Mouse (Mus musculus): ENCODE results near the gene Xab2.
A peak's percentile ranks its signal among the peaks of the same experiment; 100 is the strongest.

Gene Xab2

DNA sequence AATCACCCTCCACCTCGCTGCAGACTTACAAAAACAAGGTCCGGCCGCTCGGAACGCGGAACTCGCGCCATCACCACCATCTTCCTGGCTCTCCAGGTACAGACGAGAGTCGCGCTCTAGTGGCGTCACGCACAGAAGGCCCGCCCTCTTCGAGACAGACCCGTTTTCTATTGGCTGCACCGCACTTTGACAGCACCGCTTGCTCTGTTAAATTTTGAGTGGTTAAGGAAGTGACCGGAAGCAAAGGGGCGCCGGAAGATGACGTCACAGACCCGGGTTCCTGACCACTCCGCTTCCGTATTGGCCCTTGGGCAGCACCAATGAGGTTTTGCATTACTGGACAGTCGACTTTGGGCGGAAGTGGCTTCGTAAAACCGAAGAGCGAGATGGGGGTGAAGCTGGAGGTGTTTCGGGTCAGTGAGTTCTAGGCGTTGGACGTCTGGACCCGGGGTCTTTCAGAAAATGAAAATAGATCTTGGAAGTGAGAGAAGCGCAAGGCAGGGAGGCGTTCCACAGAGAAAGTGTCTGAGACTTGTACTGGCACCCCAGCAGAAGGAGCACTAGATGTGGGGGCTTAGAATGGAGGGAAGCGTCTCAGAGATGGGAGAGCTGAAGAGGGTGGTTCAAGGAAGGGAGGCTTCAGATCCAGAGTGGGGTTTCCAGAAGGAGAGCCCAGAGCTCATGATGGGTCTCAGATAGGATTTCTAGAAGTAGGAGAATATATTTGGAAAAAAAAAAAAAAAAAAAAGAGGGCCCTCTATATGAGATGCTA is at the start of gene Xab2, which contains the start of gene Pet100:
TSS of gene Xab2 (minus strand) at position 118 of the 772 bp plus-strand sequence.
TSS of gene Pet100 (plus strand) at position 350 of the 772 bp plus-strand sequence.
- peak; percentile 98 for DNase-seq

DNA sequence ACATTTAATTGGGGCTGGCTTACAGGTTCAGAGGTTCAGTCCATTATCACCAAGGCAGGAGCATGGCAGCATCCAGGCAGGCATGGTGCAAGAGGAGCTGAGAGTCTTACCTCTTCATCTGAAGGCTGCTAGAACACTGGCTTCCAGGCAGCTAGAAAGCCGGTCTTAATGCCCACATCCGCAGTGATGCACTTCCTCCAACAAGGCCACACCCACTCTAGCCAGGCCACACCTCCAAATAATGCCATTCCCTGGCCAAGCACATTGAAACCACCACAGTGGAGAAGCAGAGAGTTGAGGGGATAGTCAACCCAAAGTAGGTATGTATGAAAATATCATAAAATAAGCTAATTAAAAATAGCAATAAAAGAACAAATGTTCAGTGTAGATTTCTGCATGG is 49.3 kb upstream of the Xab2 start:
- no peak for DNase-seq

DNA sequence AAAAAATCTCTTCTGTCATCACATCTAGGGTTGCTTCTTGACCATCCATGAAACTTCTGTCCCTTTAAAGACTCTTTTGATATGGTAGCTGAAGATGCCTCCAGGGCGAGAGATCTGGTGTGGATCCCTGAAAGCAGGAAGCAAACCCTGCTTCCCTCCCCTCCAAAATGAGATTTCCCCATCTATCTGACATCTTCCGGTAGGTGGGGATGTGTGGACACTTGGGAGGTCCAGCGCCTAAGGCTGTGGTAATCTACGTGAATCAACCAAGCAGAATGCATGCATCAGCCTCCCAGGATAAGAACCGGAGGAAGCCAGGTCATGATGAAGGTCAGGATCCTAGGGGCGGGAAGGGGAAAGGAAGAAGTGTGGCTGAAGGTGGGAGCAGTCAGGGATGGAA is 44.4 kb upstream of the Xab2 start, which contains the start of gene Mcemp1:
TSS of gene Mcemp1 (plus strand) at position 248 of the 400 bp plus-strand sequence.
- DNase-seq, result no peak

DNA sequence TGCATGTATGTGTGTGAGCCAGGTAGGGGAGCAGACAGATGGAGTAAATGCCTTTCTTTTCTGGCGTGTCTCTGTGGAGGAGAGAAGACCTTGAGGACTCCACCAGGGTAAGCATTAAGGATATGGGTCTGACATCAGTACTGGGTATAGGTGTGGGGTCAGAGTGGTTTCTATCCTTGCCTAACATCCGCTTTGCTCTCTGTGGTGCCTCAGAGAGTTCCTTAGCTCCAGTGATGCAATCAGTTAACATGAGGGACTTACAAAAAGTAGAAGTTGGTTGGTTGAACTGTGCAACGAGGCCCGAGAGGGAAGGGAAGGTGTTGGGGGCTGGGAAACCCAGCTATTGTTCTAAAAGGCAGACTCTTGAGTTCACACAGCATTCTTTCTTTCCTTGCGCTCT is 43.3 kb upstream of the Xab2 start:
- DNase-seq, result no peak

DNA sequence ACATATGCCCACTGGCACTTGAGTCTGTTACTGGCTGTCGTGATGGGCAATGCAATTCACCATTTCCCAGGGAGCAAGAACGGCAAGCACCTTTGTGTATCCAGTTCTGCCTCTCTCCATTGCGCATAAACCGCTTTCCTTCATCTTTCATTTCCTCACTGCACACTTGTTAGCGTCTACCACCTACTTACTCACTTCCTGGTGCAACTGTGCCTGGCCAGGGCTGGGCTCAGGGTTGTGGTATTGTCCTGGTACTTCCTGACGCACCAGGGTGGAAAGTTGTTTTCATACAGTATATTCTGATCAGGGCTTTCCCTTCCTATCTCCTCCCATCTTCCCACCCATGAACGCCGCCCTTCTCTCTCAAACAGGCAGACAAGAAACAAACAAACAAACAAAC is 39.8 kb upstream of the Xab2 start:
- DNase-seq, result no peak

DNA sequence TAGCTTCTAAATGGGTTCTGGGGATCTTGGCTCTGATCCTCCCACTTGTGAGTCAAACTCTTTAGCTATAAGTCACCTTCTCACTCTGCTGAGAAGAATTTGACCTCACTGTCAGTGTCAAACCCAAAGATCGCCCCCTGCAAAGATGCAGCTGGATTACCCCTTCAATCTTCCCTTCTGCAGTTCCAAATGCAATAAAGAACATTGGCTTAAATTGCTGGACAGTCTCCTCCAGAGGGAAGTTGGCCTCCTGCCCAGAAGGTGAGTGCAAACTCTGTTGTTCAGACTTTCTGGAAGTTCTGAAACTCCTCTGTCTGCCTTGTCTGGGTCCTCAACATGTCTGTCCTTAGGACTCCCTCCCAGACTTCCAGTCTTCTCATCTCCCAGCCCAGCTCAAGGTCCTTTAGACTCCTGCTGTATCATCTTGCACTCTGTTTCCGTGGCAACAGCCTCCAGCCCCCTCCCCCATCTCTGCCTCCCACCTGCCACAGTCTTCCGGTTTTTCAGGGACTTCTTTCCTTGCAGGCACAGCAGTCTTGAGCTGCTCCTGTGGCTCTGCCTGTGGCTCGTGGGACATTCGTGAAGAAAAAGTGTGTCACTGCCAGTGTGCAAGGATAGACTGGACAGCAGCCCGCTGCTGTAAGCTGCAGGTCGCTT is 35.7 kb upstream of the Xab2 start:
- DNase-seq, result no peak

DNA sequence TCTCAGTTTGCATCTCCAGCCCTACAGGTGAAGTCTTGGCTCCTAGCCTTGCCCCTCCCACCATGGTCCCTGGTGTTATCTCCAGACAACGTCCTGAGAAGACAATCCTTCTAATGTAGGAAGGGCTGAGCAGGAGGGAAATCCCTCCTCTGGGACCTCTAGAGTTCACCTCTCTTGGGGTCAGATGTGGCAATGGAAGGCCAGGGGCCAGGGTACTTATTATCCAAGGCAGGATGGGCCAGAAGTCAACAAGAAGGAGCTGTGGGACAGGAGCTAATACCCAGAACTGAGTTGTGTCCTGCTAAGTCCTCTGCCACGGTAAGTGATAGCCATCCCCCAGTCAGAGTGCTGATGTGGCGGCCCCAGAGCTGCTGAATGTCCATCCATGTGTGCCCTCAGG is 34.4 kb upstream of the Xab2 start, which contains the start of gene Retn:
TSS of gene Retn (plus strand) at position 245 of the 400 bp plus-strand sequence.
- DNase-seq, result no peak

DNA sequence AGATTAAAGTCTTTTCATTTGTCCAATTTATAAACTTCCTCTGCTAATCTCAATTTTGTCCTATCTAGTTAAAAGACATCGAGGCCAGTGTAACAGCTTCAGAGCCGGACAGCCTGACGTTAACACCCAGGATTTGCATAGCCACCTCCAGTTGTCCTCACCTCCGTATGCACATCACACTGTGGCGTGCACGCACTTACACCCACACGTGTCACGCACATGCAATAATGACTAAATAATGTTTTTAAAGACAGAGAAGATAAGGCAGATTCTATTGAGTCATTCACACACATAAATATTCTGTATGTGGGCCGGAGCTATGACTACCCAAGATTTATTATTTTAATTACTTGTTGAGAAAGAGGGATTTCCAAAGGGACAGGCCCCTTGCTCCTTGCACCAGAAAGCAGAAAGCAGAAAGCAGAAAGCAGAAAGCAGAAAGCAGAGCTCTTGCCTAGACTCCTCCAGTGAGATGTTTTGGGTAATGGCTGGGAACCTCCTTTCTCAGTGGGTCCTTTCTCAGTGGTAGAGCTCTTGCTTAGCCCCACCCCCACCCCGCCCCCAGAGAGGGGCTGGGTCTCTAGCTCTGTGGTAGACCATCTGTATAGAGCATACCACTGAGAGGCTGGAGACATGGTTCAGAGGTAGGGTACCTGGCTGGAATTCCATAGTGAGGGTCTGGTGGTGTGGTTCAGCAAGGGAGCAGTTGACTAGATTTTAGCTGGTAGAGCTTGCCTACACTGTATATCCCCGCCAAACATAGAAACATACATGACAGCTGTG is 33.8 kb upstream of the Xab2 start:
- DNase-seq, result no peak

DNA sequence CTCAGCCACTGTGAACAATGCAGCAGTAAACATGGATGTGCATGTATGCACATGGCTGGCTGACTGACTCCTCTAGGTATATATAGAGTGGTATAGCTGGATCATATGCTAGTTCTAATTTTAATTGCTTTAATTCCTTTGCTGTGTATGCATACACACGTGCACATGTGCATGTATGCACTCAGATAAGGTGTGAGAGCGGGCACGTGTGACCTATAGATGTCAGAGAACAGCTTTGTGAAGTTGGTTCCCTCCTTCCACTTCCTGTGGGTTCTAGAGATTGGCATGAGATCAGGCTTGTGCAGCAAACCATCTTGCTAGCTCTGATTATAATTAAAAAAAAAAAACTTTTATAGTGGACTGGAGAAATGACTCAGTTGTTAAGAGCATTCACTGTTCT is 31.7 kb upstream of the Xab2 start:
- DNase-seq, result no peak

DNA sequence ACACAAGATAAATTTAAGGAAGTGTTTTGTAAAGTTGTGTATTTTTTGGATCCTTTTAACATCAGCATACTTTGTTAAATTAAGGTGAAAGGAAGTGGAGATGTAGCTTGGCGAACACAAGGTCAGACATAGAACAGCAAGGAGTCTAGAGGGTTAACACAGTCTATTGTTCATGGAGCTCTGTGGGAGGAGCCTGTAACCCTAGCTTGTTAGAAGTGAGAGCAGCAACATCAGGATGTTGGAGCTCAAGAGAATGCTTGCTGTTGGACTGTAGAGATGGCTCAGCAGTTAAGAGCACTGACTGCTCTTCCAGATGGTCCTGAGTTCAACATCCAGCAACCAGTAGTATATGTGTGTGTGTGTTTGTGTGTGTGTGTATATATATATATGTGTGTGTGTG is 27.9 kb upstream of the Xab2 start:
- DNase-seq, result no peak

DNA sequence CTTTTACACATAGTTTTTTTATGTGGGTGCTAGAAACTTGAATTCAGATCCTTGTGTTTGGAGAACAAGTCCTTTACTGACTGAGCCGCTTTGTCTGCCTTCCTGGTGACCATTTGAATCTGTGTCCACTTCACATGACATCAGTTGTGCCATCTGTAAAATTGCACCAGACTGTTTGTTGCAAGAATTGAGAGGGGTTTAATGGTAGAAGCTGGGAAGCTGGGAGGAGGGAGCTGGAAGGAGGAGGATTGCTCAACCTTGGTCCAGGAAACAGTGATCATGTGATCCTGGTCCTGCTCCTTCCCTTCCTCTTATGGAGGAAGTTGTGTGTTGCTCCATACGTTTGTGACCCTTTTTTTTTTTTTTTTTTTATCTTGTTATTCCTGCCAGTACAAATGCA is 27.2 kb upstream of the Xab2 start:
- no peak for DNase-seq

DNA sequence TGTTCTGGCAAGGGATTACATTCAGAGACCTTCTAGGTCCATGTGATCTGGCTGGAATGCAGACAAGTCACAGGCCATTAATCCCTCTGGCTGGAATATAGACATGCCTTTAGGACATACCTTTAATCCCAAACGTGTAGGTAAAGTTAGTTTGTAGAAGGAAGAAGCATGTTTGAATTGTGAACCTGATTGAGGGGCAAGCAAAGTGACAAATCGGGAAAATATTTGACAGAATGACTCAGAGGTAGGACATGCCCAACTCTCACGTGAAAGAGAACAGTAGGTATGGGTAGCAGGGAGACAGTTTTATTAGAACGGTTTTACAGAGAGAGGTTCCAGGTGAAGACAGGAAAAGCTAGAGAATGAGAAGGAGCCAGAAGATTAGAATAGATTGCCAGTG is 26.4 kb upstream of the Xab2 start:
- no peak for DNase-seq

DNA sequence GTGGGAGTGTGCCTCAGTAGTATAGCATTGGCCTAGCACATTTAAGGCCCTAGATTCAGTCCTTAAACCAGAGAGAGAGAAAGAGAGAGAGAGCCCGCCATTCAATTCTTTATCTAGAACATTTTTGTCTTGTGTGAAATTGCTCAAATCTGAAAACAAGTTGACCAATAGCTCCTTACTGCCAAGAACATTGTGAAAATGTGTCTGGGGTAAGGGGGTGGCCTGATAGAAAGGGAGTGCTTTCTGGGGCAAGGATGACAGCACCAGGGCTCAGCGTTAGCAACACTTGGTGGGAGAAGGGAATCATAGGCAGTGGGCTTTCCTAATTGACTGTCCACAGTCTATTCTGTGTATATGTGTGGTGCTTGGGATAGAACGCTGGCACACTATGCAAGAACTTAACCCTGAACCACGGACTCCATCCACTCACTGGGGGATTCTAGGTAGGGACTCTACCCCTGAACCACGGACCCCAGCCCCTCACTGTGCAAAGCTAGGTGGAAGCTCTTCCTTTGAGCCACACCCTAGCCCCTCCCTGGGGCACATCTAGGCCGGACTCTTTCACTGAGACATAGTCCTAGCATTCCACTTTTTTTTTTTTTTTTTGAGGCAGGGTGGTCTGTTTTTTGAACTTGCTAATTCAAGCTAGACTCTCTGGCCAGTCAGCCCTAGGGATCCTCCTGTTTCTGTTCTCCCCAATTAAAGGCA is 25.9 kb upstream of the Xab2 start:
- no peak for DNase-seq

DNA sequence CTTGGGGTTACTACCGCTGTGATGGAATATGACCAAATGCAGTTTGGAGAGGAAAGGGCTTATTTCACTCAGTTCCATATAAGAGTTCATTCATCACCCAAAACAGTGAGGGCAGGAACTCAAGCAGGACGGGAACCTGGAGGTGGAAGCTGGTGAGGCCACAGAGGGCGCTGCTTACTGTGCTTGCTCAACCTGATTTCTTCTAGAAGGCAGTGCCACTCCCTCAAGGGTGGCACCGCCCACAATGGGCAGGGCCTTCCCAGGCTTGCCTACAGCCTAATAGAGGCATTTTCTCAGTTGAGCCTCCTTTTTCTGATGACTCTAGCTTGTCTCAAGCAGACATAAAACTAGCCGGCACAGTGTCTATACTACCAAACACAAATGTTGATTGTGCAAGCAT is 24.7 kb upstream of the Xab2 start:
- DNase-seq, result peak; percentile 23 to 46

DNA sequence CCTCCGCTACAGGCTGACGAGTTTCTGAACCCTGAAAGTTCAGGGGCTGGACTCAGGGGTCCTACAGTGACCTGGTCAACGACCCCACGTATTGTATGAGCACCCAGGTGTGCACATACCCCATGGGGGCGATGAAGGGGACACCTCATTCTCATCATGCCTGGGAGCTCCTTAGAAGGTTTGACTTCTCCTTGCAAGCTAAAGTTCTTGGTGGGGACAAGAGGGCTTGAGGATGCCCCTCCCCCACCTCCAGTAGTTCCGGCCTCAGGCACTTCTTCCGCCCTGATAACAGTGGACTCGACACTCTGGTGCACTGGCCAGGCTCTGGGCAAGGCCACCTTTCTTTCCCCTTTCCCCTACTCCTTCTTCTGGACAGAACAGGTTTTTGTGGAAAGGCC is 10.4 kb upstream of the Xab2 start:
- DNase-seq, result peak in 1 of 2 experiments; percentile 26

DNA sequence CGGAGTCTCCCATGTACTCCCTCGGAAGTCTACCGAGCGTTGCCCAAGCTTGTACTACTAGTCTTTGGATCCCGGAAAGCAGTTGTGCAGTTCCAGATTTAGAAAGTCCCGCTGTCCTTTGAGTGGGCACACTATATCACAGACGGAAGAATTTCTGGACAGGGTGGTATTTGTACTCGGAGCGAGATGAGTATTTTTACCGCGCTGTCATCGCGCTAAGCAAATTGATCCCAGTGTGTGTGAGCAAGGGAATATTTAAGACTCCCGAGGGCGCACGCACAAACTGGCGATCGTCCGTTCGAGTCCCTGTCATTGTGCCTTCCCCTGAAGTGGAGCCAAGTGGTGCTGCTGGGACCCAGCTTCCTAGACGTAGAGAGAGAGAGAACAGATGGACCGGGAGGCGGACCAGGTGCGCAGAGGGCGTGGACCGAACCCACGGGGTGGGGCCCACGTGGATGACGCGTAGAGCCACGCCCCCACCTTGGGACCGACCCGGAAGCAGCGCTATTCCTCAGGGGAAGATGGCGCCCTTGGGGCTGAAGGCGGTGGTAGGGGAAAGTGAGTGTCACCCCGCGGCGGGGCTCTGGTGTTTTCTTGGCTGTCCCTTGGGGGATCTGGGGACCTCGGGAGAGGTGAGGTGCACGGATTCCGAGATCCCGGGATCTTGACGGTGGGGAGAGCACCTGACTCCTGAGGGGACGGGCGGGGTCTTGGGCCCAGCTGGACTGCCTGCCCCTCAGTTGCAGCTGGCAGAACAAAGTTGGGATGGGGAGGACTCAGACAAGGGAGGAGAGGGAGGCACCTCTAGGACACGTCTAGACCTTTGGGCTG is 9.7 kb upstream of the Xab2 start, which contains the start of gene Stxbp2:
TSS of gene Stxbp2 (plus strand) at position 309 of the 831 bp plus-strand sequence.
- DNase-seq, result peak; percentile 85 to 86

DNA sequence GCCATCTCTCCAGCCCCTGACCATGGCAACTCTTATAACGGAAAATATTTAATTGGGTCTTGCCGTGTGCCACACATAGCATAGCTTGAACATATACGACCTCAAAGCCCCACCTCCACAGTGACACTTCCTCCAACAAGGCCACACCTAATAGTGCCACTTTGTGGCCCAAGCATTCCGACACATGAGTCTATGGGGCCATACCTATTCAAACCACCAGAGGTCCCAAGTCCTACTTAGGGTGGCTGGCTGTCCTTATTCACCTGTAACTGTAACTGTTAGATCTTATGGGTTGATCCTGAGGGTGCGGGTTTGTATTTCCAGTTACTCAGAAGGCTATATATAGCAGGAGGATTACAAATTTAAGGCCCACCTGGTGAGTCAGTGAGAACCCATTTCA is 6.9 kb upstream of the Xab2 start:
- peak in 1 of 2 experiments; percentile 49 for DNase-seq

DNA sequence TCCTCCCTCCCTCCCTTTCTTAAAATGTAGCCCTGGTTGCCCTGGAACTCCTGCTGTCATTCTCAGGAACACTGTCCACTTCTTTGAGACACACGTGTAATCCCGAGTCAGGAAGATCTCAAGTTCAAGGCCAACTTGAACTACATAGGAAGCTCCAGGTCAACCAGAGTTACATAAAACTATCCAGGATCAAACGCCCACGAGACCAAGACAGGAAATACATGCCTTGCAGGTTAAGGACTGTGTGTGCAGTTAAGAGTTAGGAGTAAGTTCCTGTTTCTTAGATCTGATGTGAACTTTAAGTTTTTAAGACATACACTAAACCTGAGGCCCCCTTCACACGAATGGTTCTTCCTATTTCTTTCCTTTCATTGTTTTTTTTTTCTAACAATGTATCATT is 5.9 kb upstream of the Xab2 start:
- DNase-seq, result no peak

DNA sequence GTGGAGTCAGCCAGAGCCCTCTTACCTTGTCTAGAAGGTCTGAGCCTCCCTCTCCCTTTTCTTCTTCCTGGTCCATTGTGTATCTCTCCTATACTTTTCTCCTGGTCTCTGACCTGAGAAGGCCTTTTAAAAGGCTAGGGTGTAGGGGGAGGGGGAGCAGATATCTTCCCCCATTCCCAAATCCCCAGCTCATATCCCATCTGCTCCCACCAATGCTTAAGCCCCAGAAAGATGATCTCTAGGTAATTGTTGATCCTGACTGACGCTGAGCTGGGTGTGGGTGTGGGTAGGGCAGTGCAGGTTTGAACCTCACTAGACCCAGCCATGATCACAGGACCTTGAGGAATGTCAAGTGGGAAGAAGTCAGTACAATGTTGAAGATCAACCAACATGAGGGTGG is 4.3 kb upstream of the Xab2 start, which contains the start of gene Pcp2:
TSS of gene Pcp2 (minus strand) at position 101 of the 400 bp plus-strand sequence.
- DNase-seq, result no peak

DNA sequence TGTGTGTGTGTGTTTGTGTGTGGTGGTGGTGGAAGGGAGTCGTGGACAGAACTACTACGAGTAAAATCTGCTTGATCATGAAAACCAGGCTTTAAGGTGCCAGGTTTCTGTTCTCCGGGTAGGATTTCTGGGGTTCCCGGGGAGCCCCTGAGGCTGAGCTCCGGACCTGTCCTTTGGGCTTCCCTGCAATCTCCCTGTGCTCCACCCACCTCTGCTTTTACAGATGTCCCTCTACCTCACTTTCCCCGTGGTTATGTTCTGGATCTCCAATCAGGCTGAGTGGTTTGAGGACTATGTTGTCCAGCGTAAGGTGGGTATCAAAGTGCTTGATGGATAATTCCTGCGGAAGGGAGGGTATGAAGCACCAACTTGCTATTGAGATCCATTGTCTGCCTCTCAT is 1.0 kb upstream of the Xab2 start:
- DNase-seq, result no peak

DNA sequence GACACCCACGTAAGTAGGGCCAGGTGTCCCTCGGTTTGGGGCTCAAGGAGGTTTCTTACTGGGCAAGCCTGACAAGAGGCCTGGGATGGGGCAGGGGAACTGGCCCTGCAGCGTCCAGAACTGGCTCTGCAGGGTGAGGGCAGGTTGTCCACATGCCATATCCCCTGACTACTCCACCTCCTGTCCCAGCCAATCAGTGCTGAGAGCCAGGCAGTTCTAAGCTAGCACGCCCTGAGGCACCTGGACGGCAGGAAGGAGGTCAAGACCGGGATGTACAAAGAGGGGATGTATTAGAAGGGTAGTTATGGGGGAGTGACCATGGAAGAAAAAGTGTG is 11.3 kb downstream of the Xab2 start:
- no peak for DNase-seq
